Mouse (Mus musculus) small intestine, adult 2 months (tissue): ENCODE measurements around the gene Akap1.

Experiments used
- CTCF ChIP-seq: fragments of 200-500 bp; IDR thresholded peaks from 2 replicates; pipeline ENCODE4 v1.5.1; 2012; ENCODE audit warnings: low read depth, mild to moderate bottlenecking, control low read depth, inconsistent platforms, low read length, moderate library complexity, mixed read lengths; ENCODE audit not compliant: insufficient replicate concordance, insufficient read length; ENCODE audit errors: extremely low read depth
- POLR2A ChIP-seq: fragments of 200-500 bp; IDR thresholded peaks from 2 replicates; pipeline ENCODE4 v1.6.1; 2012; ENCODE audit warnings: low read depth, mild to moderate bottlenecking, control low read depth, inconsistent platforms, low read length, moderate library complexity

GRCm38 (mm10) chr11:88841406-88841805 lies 23.0 kb downstream of the Akap1 start:
- TF ChIP-seq POLR2A (no peak), CTCF (no peak)
